Mouse (Mus musculus) layer of hippocampus, adult 9-11 months (tissue): ENCODE measurements at regions not wholly inside any gene's neighbourhood (a gene's known extent, or its start where the extent isn't known, plus 50 kb on each side); places are given as distances from the start of the nearest gene placed in this dataset.

ENCODE experiments used
- DNase-seq: peaks from one replicate; pipeline ENCODE4 v3.0.0; 2022

GRCm38 (mm10) chr1:89207306-89207705, 137.1 kb downstream of the Sh3bp4 start:
- DNase-seq = peak; percentile 27

DNA sequence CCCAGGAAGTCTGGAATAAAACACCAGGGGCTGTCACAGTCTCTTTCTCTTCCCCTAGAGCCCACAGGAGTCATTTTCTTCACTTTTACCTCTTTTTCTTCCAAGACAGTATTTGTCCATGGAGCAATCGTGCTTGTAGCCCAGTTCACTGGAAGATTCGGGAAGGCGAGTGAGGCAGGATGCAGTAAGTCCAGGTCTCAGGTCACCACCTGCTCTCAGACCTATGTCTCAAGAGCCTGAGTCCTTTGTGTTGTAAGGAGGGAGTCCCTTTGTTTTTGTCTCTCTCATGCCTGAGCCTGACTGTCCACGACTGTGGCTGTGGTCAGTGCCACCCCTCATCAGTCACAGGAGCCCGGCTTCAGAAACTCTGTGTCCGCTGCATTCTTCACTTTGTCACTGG, 140.9 kb downstream of the Sh3bp4 start:
- DNase-seq = no peak

- peak; percentile 69 for DNase-seq
Measured at GRCm38 (mm10) chr1:89228426-89228825, 158.2 kb downstream of the Sh3bp4 start.

GRCm38 (mm10) chr1:89231756-89232155, 161.5 kb downstream of the Sh3bp4 start:
- no peak for DNase-seq

- no peak for DNase-seq
Measured at GRCm38 (mm10) chr1:89232391-89232790, 162.2 kb downstream of the Sh3bp4 start.

DNA sequence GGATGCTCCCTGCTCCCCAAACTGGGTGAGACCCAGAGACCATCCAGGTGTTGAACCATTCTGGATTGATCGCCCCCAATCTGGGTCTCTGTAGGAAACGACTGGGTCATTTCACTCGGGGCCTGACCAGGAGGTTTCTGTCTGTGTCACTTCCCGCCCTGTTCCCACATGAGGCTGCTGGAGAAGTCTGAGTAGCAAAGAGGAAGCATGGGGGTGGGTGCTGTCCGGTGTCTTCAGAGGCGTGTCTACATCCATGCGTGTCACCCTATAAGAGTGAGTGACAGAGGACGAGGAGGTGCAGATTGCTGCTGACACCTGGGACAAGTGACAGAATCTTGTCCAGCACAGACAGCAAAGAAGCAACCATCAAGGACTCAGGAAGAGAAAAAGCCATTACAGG, 164.7 kb downstream of the Sh3bp4 start:
- peak; percentile 22 for DNase-seq

GRCm38 (mm10) chr1:89235296-89235695, 165.1 kb downstream of the Sh3bp4 start:
- peak; percentile 91 for DNase-seq

DNA sequence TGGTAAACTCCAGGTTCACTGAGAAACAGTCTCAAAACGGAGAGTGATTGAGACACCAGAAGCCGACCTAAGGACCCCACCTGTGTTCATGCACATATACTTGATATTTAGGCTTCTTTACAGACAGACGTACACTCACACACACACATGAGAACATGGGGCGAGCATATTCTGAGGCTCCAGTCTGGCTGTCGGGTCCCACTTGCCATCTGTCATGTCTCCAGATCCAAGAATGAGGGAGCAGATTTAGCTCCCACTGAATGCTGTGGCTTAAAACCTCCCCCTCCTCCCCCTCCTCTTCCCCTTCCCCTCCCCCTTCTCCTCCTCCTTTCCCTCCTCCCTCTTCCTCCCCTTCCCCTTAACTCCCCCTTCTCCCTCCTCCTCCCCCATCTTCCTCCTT, 167.5 kb downstream of the Sh3bp4 start:
- peak; percentile 70 for DNase-seq

- DNase-seq = no peak
Measured at GRCm38 (mm10) chr1:89244598-89244997, 174.4 kb downstream of the Sh3bp4 start.

GRCm38 (mm10) chr1:89245202-89246003, 175.2 kb downstream of the Sh3bp4 start:
- DNase-seq = no peak

DNA sequence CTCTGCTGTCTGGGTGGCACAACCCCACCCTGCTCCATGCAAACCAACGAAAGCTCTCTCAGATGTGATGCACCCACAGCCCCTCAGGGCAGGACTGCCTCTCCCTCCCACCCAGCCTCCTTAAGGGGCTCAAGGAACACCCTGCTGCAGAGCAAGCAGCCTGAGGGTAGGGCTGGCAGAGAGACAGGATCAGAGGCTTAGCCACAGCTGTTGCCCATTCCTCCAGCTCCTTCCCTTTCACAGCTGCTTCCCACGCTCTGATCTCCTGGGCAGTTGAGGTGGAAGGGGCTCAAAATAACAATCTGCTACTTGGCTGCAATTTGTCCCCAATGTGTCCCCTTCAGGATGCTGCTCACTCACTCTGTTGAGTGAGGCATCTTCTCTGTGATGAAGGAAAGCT, 181.5 kb downstream of the Sh3bp4 start:
- no peak for DNase-seq

DNA sequence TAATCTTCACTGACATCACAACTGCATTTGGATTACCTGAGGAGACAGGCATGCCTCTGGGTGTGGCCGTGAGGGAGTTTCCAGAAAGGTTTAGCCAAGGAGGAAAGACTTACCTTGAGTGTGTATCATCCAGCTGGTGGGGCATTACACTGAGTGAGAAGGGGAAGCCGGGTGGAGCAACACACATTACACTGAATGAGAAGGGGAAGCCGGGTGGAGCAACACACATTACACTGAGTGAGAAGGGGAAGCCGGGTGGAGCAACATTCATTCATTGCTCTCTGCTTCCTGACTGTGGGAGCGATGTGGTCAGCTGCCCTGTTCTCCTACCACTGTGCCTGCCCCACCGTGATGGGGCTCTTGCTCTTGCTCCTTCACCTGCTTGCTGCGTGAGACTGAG, 182.3 kb downstream of the Sh3bp4 start:
- DNase-seq = no peak

DNA sequence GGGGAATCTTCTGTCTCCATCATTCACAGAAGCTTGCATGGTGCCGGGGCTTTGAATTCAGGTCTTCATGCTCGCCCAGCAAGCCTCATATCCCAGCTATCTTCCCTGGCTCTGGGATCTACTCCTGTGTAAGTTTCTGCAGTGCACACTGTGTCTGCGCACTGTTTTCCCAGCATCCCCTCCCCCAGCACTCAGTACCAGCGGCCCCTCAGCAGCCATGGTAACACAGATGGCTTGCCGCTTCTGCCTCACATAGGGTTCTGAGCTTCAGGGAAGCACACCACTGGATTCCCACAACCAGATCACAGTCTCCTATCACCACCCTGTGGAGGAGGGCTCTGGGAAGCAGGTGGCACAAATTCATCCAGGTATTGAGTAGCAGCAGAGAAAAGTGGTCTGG, 187.7 kb downstream of the Sh3bp4 start:
- peak; percentile 25 for DNase-seq

GRCm38 (mm10) chr1:89265771-89266170, 188.8 kb upstream of the Agap1 start:
- DNase-seq = no peak

- no peak for DNase-seq
Measured at GRCm38 (mm10) chr1:89268806-89269205, 185.8 kb upstream of the Agap1 start.

GRCm38 (mm10) chr1:89271743-89272142, 182.9 kb upstream of the Agap1 start:
- DNase-seq = no peak

DNA sequence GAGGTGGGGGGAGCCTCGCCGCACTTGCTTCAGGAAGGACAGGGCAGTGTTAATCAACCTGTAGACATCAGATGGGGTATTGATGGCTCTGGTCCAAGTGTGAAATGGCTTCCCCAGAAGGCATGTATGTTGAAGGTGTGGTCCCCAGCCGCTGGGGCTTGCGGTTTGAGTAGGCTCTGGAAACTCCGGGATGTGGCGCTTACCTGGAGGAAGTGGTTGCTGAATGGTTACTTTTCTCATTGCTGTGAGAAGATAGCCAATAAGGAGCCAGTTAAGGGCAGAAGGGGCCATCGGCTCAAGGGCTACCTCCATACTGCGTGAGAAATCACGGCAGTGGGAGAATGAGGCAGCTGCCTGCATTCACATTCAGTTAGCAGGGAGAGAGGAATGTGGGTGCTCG, 181.6 kb upstream of the Agap1 start:
- no peak for DNase-seq

DNA sequence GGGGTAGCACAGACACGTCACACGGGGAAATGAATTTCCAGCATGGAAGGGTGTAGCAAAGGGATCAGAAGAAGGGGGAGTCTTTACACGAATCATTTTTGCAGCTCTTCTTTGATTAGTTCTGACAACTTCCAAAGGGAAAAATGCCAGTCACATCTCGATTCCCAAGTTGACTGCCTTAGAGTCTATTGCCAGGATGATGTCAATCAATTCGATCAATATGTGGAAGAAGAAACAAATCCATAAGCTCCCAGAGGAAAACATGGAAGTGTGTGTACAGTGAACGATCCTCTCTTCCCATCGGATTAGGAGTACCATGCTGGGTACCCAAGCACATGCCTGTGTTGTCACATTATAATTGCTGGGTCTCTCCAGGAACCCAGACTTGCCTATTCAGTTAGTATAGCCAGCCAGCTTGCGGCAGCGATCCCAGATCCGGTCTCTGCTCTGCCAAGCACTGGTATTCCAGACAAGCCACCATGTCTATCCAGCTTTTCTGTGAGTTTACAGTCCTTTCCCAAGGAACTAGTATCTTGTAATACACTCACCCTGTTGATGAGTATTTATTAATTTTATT, 180.7 kb upstream of the Agap1 start:
- DNase-seq = no peak

DNA sequence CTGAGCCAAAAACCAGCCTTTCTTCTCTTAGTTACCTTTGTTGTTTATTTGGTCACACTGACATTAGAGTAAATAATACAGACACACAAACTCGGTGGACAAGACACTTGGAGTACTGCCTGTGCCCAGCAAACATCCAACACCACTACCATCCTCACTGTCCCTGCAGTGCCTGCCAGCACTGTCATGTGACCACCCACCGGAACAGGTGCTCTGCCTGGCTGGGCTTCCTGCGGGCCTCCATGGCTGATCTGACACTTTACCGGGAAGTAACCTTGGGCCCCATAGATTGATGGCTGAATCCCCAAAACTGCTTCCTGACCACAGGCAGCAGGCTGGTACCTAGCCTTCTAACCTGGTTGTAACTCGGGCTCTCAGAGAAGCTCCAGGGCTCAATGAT, 175.2 kb upstream of the Agap1 start:
- DNase-seq = no peak

GRCm38 (mm10) chr1:89281107-89281655, 173.4 kb upstream of the Agap1 start:
- no peak for DNase-seq

- DNase-seq = no peak
Measured at GRCm38 (mm10) chr1:89285041-89285440, 169.6 kb upstream of the Agap1 start.

GRCm38 (mm10) chr1:89287136-89287795, 167.3 kb upstream of the Agap1 start:
- DNase-seq = no peak

DNA sequence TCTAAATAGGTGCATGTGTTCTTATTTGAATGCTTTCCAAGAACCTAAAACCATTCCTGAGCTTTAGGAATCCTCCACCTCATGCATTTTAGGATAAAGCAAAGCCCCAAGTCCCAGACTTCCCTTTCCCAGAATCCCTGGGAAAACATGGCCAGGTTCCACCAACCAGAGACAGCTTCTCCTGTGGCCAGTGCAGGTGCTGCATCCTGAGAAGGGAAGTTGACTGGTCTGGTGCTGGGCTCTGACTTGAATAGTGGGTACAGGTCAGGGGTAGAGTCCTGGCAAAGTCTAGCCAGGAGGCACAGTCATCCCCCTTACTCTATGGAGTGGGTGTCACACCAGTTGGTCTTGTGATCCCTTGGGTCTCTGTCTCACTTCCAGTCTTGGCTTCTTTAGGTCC, 166.6 kb upstream of the Agap1 start:
- DNase-seq = no peak

DNA sequence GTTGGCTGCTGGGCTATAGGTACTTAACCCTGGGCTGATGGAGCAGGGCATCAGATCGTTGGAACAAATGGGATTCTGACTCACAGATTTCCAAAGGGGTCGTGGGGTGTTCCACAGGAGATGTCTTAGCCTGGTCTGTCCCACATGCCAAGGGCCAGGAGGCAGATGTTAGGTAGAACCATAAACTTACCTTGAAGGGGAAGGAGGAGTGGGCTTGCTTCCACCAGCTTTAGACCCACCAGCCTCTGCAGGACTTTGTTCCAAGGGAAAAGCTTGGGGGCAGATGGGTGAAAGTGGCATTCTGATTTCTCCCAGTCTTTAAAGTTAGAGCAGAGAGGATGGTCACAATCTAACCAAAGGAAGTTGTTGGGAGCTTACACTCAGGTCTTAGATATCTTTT, 165.7 kb upstream of the Agap1 start:
- no peak for DNase-seq
